Mouse (Mus musculus): ENCODE measurements around the gene Rnf40. TPM values are rescaled to one million over a fixed set of nuclear protein-coding genes. Genes with fewer than 3 reads are reported as not detected.

Gene Rnf40
- polyA plus RNA-seq, 1 experiment from 2014 or later, result 47.6 TPM

DNA sequence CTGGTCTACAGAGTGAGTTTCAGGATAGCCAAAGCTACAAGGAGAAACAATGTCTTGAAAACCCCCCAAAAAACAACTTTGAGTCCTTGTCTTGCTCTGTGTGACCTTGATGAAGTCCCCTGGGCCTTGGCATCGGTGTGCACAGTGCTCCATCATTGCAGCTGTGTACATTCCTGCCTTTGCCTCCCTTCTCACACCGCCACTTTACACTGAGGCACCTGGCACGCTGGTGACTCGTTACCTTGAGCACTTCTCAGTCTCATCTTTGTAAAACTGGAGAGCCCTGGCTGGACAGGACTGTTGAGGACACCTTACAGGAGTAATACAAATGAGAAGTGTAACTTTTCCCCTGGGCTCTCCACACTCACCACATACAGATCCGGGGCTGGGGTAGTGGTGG lies 1.4 kb upstream of the Rnf40 start:
- peak overlapping the region; percentile 84 for H3K4me3 ChIP-seq (ENCODE audit: low read depth, low read length)
- 47% methylated on average over 5 of the region's 5 CpGs for WGBS
- ATAC-seq (ENCODE audit: insufficient read depth) (no peak), DNase-seq (no peak)
- H3K9me3 ChIP-seq (ENCODE audit: low read depth, low read length), result no peaks in the 10 kb centered on the region
- peak overlapping the region; percentile 96 for H3K4me2 ChIP-seq
- H3K4me1 ChIP-seq (ENCODE audit: insufficient read depth), result peaks cover 10% of the 10 kb centered on the region
- no peak for TF ChIP-seq CTCF (IDR thresholded peaks at IDR 0.05; ENCODE audit: low read depth)
- peak overlapping the region; percentile 77; the same call in 1 of the 2 replicates for H3K27ac ChIP-seq (ENCODE audit: low read depth)
- peak overlapping the region; percentile 58 for H3K9ac ChIP-seq
- H3K27me3 ChIP-seq (ENCODE audit: insufficient read depth, low read length), result no peaks in the 10 kb centered on the region
- H3K36me3 ChIP-seq (ENCODE audit: insufficient read depth), result peaks cover 61% of the 10 kb centered on the region

DNA sequence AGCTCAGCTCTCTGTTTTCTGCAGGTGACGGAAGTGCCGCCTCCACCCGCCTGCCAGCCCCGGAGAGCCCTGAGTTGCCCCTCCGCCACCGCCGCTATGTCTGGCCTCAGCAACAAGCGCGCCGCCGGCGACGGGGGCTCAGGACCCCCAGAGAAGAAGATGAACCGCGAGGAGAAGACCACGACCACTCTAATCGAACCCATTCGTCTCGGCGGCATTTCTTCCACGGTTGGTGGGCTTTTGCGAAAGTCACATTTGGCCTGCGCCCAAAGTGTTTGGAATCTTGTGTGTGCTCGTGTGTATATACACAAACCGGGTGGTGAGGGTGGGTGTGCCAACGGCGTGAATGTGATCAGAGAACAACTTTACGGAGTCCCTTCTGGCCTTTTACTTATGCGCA lies 334 bp downstream of the Rnf40 start:
- TF ChIP-seq CTCF (IDR thresholded peaks at IDR 0.05; ENCODE audit: low read depth), result no peak
- H3K36me3 ChIP-seq (ENCODE audit: insufficient read depth), result peaks cover 61% of the 10 kb centered on the region
- 3% methylated on average over 29 of the region's 29 CpGs for WGBS

DNA sequence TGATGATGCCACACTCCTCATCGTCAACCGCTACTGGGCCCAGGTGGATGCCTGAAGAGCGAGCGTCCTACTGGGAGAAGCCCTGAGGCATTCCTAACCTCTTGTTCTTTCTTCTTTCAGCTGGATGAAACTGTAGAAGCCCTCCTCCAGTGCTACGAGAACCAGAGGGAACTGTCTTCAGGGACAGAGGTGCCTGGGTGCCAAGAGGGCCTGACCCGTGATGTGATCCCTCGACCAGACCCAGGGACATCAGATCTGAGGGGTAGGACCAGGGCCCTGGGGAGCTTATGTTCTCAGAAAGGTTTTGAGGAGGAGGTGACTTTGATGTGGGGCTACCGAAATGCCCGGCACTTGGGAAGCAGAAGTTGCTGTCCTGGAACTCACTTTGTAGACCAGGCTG lies 1.1 kb downstream of the Rnf40 start:
- H3K4me3 ChIP-seq (ENCODE audit: low read depth, low read length), result peak overlapping the region; percentile 84
- H3K4me2 ChIP-seq, result peak overlapping the region; percentile 96
- H3K9ac ChIP-seq, result peak overlapping the region; percentile 80
- no peak for TF ChIP-seq CTCF (IDR thresholded peaks at IDR 0.05; ENCODE audit: low read depth)
- H3K36me3 ChIP-seq (ENCODE audit: insufficient read depth), result peaks cover 61% of the 10 kb centered on the region
- no peak overlapping the region for H3K27ac ChIP-seq (ENCODE audit: low read depth)
- no peaks in the 10 kb centered on the region for H3K9me3 ChIP-seq (ENCODE audit: low read depth, low read length)
- H3K4me1 ChIP-seq (ENCODE audit: insufficient read depth), result peaks cover 10% of the 10 kb centered on the region
- DNase-seq (no peak), ATAC-seq (ENCODE audit: insufficient read depth) (no peak)
- H3K27me3 ChIP-seq (ENCODE audit: insufficient read depth, low read length), result no peaks in the 10 kb centered on the region
- WGBS, result 90% methylated on average over 9 of the region's 9 CpGs

More for the DNA sequence above, 334 bp downstream of the Rnf40 start:
- Histone ChIP-seq H3K4me3 (ENCODE audit: low read depth, low read length) (peak overlapping the region; percentile 84), H3K4me1 (ENCODE audit: insufficient read depth) (peaks cover 10% of the 10 kb centered on the region), H3K27ac (ENCODE audit: low read depth) (peak overlapping the region; percentile 56; the same call in 1 of the 2 replicates), H3K9me3 (ENCODE audit: low read depth, low read length) (no peaks in the 10 kb centered on the region), H3K27me3 (ENCODE audit: insufficient read depth, low read length) (no peaks in the 10 kb centered on the region), H3K4me2 (peak overlapping the region; percentile 96), H3K9ac (peak overlapping the region; percentile 80)
- no peak for ATAC-seq (ENCODE audit: insufficient read depth)
- DNase-seq, result no peak

DNA sequence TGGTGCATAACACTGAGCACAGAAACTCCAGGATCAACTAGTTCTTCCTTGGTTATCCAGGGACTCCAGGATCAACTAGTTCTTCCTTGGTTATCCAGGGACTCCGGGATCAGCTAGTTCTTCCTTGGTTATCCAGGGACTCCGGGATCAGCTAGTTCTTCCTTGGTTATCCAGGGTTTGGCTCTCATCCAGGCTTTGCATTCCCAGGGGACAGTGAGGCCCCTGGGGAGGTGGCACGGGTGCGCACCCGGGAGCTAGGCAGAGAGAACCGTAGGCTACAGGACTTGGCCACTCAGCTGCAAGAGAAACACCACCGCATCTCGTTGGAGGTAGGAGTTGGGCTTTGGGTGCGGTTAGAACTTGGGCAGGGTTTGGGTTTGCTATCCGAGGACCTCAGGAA lies 2.5 kb downstream of the Rnf40 start:
- Histone ChIP-seq H3K27me3 (ENCODE audit: insufficient read depth, low read length) (no peaks in the 10 kb centered on the region), H3K27ac (ENCODE audit: low read depth) (no peak overlapping the region), H3K9me3 (ENCODE audit: low read depth, low read length) (no peaks in the 10 kb centered on the region), H3K4me2 (no peak overlapping the region), H3K4me3 (ENCODE audit: low read depth, low read length) (no peak overlapping the region), H3K4me1 (ENCODE audit: insufficient read depth) (peaks cover 10% of the 10 kb centered on the region), H3K36me3 (ENCODE audit: insufficient read depth) (peaks cover 67% of the 10 kb centered on the region), H3K9ac (no peak overlapping the region)
- no peak for TF ChIP-seq CTCF (IDR thresholded peaks at IDR 0.05; ENCODE audit: low read depth)
- WGBS, result 80% methylated on average over 10 of the region's 10 CpGs
- ATAC-seq (ENCODE audit: insufficient read depth) (no peak), DNase-seq (no peak)

DNA sequence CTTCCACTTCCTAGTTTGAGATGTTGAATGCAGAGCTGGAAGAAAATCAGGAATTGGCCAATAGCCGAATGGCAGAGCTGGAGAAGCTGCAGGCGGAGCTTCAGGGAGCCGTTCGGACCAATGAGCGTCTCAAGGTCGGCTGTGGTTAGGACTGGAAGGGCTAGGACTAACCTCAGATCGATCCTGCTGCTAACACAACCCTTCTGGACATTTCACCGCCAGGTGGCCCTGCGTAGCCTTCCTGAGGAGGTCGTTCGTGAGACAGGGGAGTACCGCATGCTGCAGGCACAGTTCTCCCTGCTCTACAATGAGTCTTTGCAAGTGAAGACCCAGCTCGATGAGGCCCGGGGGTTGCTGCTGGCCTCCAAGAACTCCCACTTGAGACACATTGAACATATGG lies 4.0 kb downstream of the Rnf40 start:
- no peaks in the 10 kb centered on the region for H3K9me3 ChIP-seq (ENCODE audit: low read depth, low read length)
- H3K36me3 ChIP-seq (ENCODE audit: insufficient read depth), result peaks cover 81% of the 10 kb centered on the region
- no peaks in the 10 kb centered on the region for H3K27me3 ChIP-seq (ENCODE audit: insufficient read depth, low read length)
- no peak for TF ChIP-seq CTCF (IDR thresholded peaks at IDR 0.05; ENCODE audit: low read depth)
- WGBS, result 80% methylated on average over 14 of the region's 14 CpGs
- peaks cover 4% of the 10 kb centered on the region for H3K4me1 ChIP-seq (ENCODE audit: insufficient read depth)
- H3K4me3 ChIP-seq (ENCODE audit: low read depth, low read length), result no peak overlapping the region
- no peak overlapping the region for H3K27ac ChIP-seq (ENCODE audit: low read depth)
- H3K9ac ChIP-seq, result no peak overlapping the region
- DNase-seq (no peak), ATAC-seq (ENCODE audit: insufficient read depth) (no peak)
- no peak overlapping the region for H3K4me2 ChIP-seq

DNA sequence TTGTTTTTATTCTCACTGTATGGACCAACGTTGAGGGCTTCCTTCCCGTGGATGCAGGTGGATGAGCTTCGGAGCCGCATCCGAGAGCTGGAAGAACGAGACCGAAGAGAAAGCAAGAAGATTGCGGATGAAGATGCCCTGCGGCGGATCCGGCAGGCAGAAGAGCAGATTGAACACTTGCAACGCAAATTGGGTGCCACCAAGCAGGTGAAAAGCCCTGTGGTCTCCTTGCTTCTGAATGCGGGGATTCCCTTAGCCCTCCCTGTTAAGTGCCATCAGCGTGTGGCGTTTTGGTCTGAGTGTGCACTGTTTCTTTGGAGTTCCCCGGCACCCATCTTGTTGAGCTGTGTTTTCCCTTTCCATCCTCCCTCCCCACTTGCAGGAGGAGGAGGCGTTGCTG lies 8.2 kb downstream of the Rnf40 start:
- WGBS, result 93% methylated on average over 17 of the region's 17 CpGs
- H3K27ac ChIP-seq (ENCODE audit: low read depth), result no peak overlapping the region
- H3K27me3 ChIP-seq (ENCODE audit: insufficient read depth, low read length), result no peaks in the 10 kb centered on the region
- H3K4me3 ChIP-seq (ENCODE audit: low read depth, low read length), result no peak overlapping the region
- TF ChIP-seq CTCF (IDR thresholded peaks at IDR 0.05; ENCODE audit: low read depth), result no peak
- ATAC-seq (ENCODE audit: insufficient read depth) (no peak), DNase-seq (no peak)
- no peak overlapping the region for H3K4me2 ChIP-seq
- no peaks in the 10 kb centered on the region for H3K9me3 ChIP-seq (ENCODE audit: low read depth, low read length)
- peaks cover 100% of the 10 kb centered on the region for H3K36me3 ChIP-seq (ENCODE audit: insufficient read depth)
- H3K9ac ChIP-seq, result no peak overlapping the region
- no peaks in the 10 kb centered on the region for H3K4me1 ChIP-seq (ENCODE audit: insufficient read depth)

DNA sequence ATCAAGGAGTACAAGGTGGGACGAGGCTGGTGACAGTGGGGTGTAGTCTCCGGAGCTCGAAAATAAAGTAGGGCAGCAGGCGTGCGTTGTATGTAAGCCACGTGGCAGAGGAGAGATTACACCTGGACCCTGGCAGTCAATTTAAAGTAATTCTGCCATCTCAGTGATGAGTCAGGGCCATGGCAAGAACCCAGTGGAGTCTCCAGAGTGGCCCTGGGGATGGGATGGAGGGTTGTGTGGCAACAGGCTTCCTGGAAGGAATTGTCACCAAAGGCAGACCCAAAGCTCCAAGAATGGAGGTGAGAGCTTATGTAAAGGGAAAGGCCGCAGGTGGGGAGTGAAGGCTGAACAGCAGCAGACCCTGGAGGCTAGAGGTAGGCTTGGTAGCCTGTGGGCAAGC lies 12.0 kb downstream of the Rnf40 start:
- no peak for TF ChIP-seq CTCF (IDR thresholded peaks at IDR 0.05; ENCODE audit: low read depth)
- peaks cover 94% of the 10 kb centered on the region for H3K36me3 ChIP-seq (ENCODE audit: insufficient read depth)
- no peak for DNase-seq

DNA sequence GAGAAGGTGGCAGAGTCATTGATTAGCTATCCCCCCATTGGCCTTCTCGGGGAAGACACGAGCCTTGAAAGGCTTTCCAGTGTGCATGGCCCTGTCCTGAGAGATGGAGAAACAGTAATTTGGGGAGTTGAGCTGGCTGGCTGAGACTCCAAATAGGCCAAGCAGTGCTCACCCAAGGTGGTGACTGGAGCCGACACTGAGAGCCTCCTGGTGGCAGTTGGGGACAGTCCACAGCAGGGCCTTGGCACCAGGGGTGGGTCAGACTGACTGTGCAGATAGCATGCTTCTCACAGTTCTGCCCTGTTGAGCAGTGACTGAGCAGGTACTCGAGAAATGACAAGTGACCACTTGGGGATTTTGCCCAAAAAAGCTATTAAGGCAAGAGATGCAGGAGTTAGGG lies 13.2 kb downstream of the Rnf40 start:
- H3K9me3 ChIP-seq (ENCODE audit: low read depth, low read length), result no peaks in the 10 kb centered on the region
- ATAC-seq (ENCODE audit: insufficient read depth) (no peak), DNase-seq (no peak)
- no peak for TF ChIP-seq CTCF (IDR thresholded peaks at IDR 0.05; ENCODE audit: low read depth)
- H3K36me3 ChIP-seq (ENCODE audit: insufficient read depth), result peaks cover 87% of the 10 kb centered on the region
- H3K4me2 ChIP-seq, result no peak overlapping the region
- no peak overlapping the region for H3K4me3 ChIP-seq (ENCODE audit: low read depth, low read length)
- no peaks in the 10 kb centered on the region for H3K4me1 ChIP-seq (ENCODE audit: insufficient read depth)
- WGBS, result 87% methylated on average over 4 of the region's 4 CpGs
- no peaks in the 10 kb centered on the region for H3K27me3 ChIP-seq (ENCODE audit: insufficient read depth, low read length)
- no peak overlapping the region for H3K27ac ChIP-seq (ENCODE audit: low read depth)
- no peak overlapping the region for H3K9ac ChIP-seq

More for the DNA sequence above, 12.0 kb downstream of the Rnf40 start:
- H3K9ac ChIP-seq, result no peak overlapping the region
- H3K9me3 ChIP-seq (ENCODE audit: low read depth, low read length), result no peaks in the 10 kb centered on the region
- H3K4me3 ChIP-seq (ENCODE audit: low read depth, low read length), result no peak overlapping the region
- H3K4me1 ChIP-seq (ENCODE audit: insufficient read depth), result no peaks in the 10 kb centered on the region
- H3K27ac ChIP-seq (ENCODE audit: low read depth), result no peak overlapping the region
- no peak for ATAC-seq (ENCODE audit: insufficient read depth)
- no peak overlapping the region for H3K4me2 ChIP-seq
- no peaks in the 10 kb centered on the region for H3K27me3 ChIP-seq (ENCODE audit: insufficient read depth, low read length)
- WGBS, result 87% methylated on average over 7 of the region's 7 CpGs
